Mouse (Mus musculus) brain, embryonic 14.5 days (tissue): Measurements from ENCODE around the gene Mpp2.

Source experiments
- CTCF ChIP-seq: fragments of 200-500 bp; IDR thresholded peaks from 2 replicates; pipeline ENCODE4 v1.5.1; 2012; ENCODE audit warnings: inconsistent platforms, mild to moderate bottlenecking, moderate library complexity, borderline replicate concordance; ENCODE audit not compliant: insufficient read depth, insufficient read length; ENCODE audit errors: extremely low read depth
- POLR2A ChIP-seq: fragments of 200-500 bp; IDR thresholded peaks from 2 replicates; pipeline ENCODE4 v1.6.1; 2012; ENCODE audit warnings: mild to moderate bottlenecking, inconsistent platforms, borderline replicate concordance; ENCODE audit not compliant: poor library complexity, insufficient read depth, insufficient read length, severe bottlenecking; ENCODE audit errors: extremely low read depth

DNA sequence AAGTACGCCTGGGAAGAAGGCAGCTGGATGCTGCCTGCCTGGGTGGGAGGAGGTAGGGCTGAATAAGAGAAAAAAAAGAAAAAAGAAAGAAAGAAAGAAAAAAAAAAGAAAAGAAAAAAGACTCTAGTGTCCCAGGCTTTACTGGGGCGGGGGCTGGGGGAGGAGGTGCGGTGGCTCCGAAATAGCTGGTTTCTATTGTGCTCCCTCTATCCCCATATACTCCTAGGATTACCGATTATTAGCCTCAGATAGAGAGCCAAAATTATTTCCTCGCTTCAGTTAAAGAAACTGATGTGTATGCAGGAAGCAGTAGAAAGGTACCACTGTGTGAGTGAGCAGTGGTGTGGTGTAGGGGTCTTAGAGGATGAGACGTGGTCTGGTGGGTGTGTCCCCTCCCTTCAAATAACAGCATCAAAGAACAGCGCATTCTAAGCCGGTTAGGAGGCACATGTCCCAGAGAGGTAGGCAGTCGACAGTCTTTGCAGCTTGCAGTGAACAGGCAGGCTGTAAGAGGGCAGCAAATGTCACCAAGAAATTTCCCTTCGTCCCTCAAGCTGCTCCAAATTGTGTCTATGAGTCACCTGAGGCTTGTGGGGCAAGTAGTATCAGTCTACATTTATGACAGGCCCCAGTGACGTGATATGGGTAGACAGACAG is 60.8 kb downstream of the Mpp2 start:
- TF ChIP-seq CTCF: 0 out of 2 replicates have a peak, but pooled peaks have one; percentile 8
- no peak; the same call in 1 of the 2 replicates for TF ChIP-seq POLR2A
